13 mouse cellular contexts compared by ENCODE assay signal in the genomic region with DNA sequence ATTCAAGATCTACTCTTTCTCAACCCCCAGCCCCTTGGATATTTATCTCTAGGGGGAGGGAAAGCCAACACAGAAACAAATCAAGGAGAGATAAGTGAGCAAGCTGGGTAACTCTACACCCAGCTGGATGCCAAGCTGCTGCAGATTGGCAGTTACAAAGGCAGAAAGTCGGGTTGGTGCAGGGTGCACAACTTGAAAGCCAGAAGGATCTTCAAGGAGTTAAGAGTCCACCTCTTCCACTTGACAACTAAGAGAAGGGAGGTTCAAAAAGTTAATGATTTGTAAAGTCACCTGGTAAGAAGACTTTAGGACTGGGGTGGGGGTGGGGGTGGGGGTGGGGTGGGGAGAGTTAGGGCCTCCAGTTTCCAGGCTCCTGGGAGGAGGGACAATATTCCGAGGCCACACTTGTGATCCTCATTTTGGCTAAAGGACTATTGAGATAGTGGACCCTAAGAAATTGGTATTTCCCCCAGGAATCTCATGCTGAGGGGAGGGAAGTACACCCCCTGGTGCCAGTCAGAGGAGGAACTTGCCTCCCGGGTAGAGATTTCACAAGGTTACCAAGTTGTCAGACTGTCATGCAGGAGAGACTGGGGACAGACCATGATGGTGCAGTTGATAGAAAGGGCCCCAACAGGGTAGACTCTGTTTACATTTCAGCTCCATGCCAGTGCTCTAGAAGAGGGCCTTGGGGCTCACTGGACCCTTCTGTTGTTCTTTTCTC.
A peak's percentile ranks its signal among the peaks of the same experiment; 100 is the strongest.
DNase-seq lines count a peak whose midpoint lies in the region; ATAC-seq lines count a peak whose summit lies in the region.
"Had no signal": no experiment of that assay in that cellular context is flagged by ENCODE, and none has a peak within 500 bp of the region (broad histone marks: within the 10 kb centered on the region; RNA-seq: fewer than 3 reads in every experiment).

No protein-coding gene starts in this region.

- DNase-seq in heart, postnatal 25 days (ENCODE audit: low spot score), result no peak
- peak; percentile 52 for DNase-seq in kidney, postnatal 10 days
- no peak for DNase-seq in adrenal gland, adult (ENCODE audit: inconsistent age in 2 of 2, low spot score in 1 of 2)
- DNase-seq in spleen, adult 12 weeks (ENCODE audit: low spot score), result no peak
- no peak for DNase-seq in gastrocnemius, postnatal 10 days
- DNase-seq: cerebellum, postnatal 10 days; forebrain, postnatal 0 days had no signal

- 31% methylated on average over 3 of the region's 3 CpGs for WGBS in heart, embryonic 12.5 days
- 38% methylated on average over 3 of the region's 3 CpGs for WGBS in intestine, embryonic 15.5 days

- peak overlapping the region; percentile 2 for H3K27ac ChIP-seq in heart, embryonic 12.5 days (ENCODE audit: poor library complexity, severe bottlenecking)
- H3K27ac ChIP-seq in intestine, embryonic 15.5 days, result peak overlapping the region; percentile 90
- H3K27ac ChIP-seq: embryonic facial prominence, embryonic 13.5 days; hindbrain, embryonic 15.5 days; limb, embryonic 10.5 days had no signal

- peaks cover 78% of the 10 kb centered on the region for H3K4me1 ChIP-seq in heart, embryonic 12.5 days (replicated peaks)
- H3K4me1 ChIP-seq in intestine, embryonic 15.5 days (replicated peaks), result peaks cover 36% of the 10 kb centered on the region

- intact Hi-C loops in heart, postnatal 25 days (cut with DNase I), result no loop called here

- H3K9me3 ChIP-seq in heart, embryonic 12.5 days (replicated peaks), result no peaks in the 10 kb centered on the region
- H3K9me3 ChIP-seq in intestine, embryonic 15.5 days, result no peaks in the 10 kb centered on the region
- H3K9me3 ChIP-seq: embryonic facial prominence, embryonic 13.5 days; hindbrain, embryonic 15.5 days; limb, embryonic 10.5 days had no signal

- no peaks in the 10 kb centered on the region for H3K27me3 ChIP-seq in heart, embryonic 12.5 days (replicated peaks)
- no peaks in the 10 kb centered on the region for H3K27me3 ChIP-seq in intestine, embryonic 15.5 days (replicated peaks)
- H3K27me3 ChIP-seq: embryonic facial prominence, embryonic 13.5 days; hindbrain, embryonic 15.5 days had no signal

- H3K9ac ChIP-seq in heart, embryonic 12.5 days, result no peak overlapping the region
- H3K9ac ChIP-seq in intestine, embryonic 15.5 days, result no peak overlapping the region
- H3K9ac ChIP-seq: embryonic facial prominence, embryonic 13.5 days; forebrain, postnatal 0 days; hindbrain, embryonic 15.5 days had no signal

- no peak for ATAC-seq in heart, embryonic 12.5 days (ENCODE audit: insufficient number of reproducible peaks, low FRiP score)
- peak; percentile 76 for ATAC-seq in intestine, embryonic 15.5 days
- 0 out of 2 replicates have a peak, but pooled peaks have one; percentile 31 for ATAC-seq in megakaryocyte progenitor cell, adult 5-6 weeks (replicated peaks; ENCODE audit: poor library complexity)
- ATAC-seq: forebrain, postnatal 0 days had no signal

- peaks cover 5% of the 10 kb centered on the region for H3K36me3 ChIP-seq in heart, embryonic 12.5 days
- peaks cover 3% of the 10 kb centered on the region; the same call in 1 of the 2 replicates for H3K36me3 ChIP-seq in intestine, embryonic 15.5 days
- H3K36me3 ChIP-seq: hindbrain, embryonic 15.5 days; limb, embryonic 10.5 days had no signal

- H3K4me2 ChIP-seq in heart, embryonic 12.5 days, result no peak overlapping the region
- H3K4me2 ChIP-seq in intestine, embryonic 15.5 days (replicated peaks), result peak overlapping the region; percentile 52
- H3K4me2 ChIP-seq: embryonic facial prominence, embryonic 13.5 days; hindbrain, embryonic 15.5 days had no signal

- H3K4me3 ChIP-seq in heart, embryonic 12.5 days, result no peak overlapping the region
- H3K4me3 ChIP-seq in intestine, embryonic 15.5 days (replicated peaks), result no peak overlapping the region
- H3K4me3 ChIP-seq: embryonic facial prominence, embryonic 13.5 days; hindbrain, embryonic 15.5 days; limb, embryonic 10.5 days had no signal
